Mouse (Mus musculus): Measurements from ENCODE around the gene Otog. TPM values are rescaled to one million over a fixed set of nuclear protein-coding genes. Genes with fewer than 3 reads are reported as not detected.

Otog gene
- 0.68 and 1.1 TPM in 2 replicates for polyA plus RNA-seq (2016; fragmentation: Nextera tagmentation; extraction: Ambion mirVana)

- no peak for ATAC-seq (ENCODE audit: insufficient number of reproducible peaks, insufficient read depth, low FRiP score, low TSS enrichment)
- Histone ChIP-seq H3K27ac (no peak within 1 kb of the TSS), H3K4me2 (replicated peaks) (no peak within 1 kb of the TSS), H3K36me3 (no peaks in the 10 kb centered on the region), H3K4me3 (no peak within 1 kb of the TSS), H3K4me1 (peaks cover 19% of the 10 kb centered on the region), H3K9ac (no peak within 1 kb of the TSS), H3K9me3 (no peaks in the 10 kb centered on the region), H3K27me3 (0 out of 2 replicates have a peak, but pooled peaks cover 4% of the 10 kb centered on the region)
- 43% methylated on average over 2 of the region's 2 CpGs for WGBS
These were observed at the start of gene Otog for GRCm38 (mm10) chr7:46240696-46241095. Gene Otog, plus strand, starts transcription at chr7:46240987.

GRCm38 (mm10) chr7:46195356-46195755 lies 45.4 kb upstream of the Otog start:
- H3K27me3 ChIP-seq = no peaks in the 10 kb centered on the region
- no peaks in the 10 kb centered on the region for H3K9me3 ChIP-seq
- H3K4me2 ChIP-seq (replicated peaks) = no peak overlapping the region
- no peaks in the 10 kb centered on the region for H3K36me3 ChIP-seq
- no peaks in the 10 kb centered on the region for H3K4me1 ChIP-seq
- no peak overlapping the region for H3K27ac ChIP-seq
- no peak overlapping the region for H3K4me3 ChIP-seq
- ATAC-seq (ENCODE audit: insufficient number of reproducible peaks, insufficient read depth, low FRiP score, low TSS enrichment) = no peak
- H3K9ac ChIP-seq = no peak overlapping the region
- 83% methylated on average over 5 of the region's 5 CpGs for WGBS

- no peak overlapping the region for H3K9ac ChIP-seq
- 67% methylated on average over 6 of the region's 6 CpGs for WGBS
- no peak overlapping the region for H3K27ac ChIP-seq
- H3K9me3 ChIP-seq = no peaks in the 10 kb centered on the region
- H3K4me3 ChIP-seq = no peak overlapping the region
- 0 out of 2 replicates have a peak, but pooled peaks cover 7% of the 10 kb centered on the region for H3K4me1 ChIP-seq
- no peak for ATAC-seq (ENCODE audit: insufficient number of reproducible peaks, insufficient read depth, low FRiP score, low TSS enrichment)
- H3K36me3 ChIP-seq = no peaks in the 10 kb centered on the region
- H3K4me2 ChIP-seq (replicated peaks) = no peak overlapping the region
- H3K27me3 ChIP-seq = no peaks in the 10 kb centered on the region
These were observed 40.8 kb upstream of the Otog start for GRCm38 (mm10) chr7:46200021-46200420.

- Histone ChIP-seq H3K27me3 (no peaks in the 10 kb centered on the region), H3K4me2 (replicated peaks) (0 out of 2 replicates have a peak overlapping the region, but pooled peaks have one; percentile 26), H3K27ac (no peak overlapping the region), H3K4me3 (no peak overlapping the region), H3K9ac (0 out of 2 replicates have a peak overlapping the region, but pooled peaks have one; percentile 25), H3K36me3 (no peaks in the 10 kb centered on the region), H3K9me3 (no peaks in the 10 kb centered on the region), H3K4me1 (0 out of 2 replicates have a peak, but pooled peaks cover 7% of the 10 kb centered on the region)
- WGBS = 11% methylated on average over 14 of the region's 14 CpGs
- ATAC-seq (ENCODE audit: insufficient number of reproducible peaks, insufficient read depth, low FRiP score, low TSS enrichment) = no peak; the same call in 1 of the 2 replicates
These were observed 39.1 kb upstream of the Otog start for GRCm38 (mm10) chr7:46201649-46202048.

GRCm38 (mm10) chr7:46204046-46204471 lies 36.7 kb upstream of the Otog start:
- Histone ChIP-seq H3K4me3 (no peak overlapping the region), H3K9me3 (no peaks in the 10 kb centered on the region), H3K4me1 (0 out of 2 replicates have a peak, but pooled peaks cover 7% of the 10 kb centered on the region), H3K9ac (no peak overlapping the region), H3K4me2 (replicated peaks) (no peak overlapping the region), H3K36me3 (no peaks in the 10 kb centered on the region), H3K27me3 (no peaks in the 10 kb centered on the region), H3K27ac (no peak overlapping the region)
- no peak for ATAC-seq (ENCODE audit: insufficient number of reproducible peaks, insufficient read depth, low FRiP score, low TSS enrichment)
- 39% methylated on average over 11 of the region's 11 CpGs for WGBS

GRCm38 (mm10) chr7:46204775-46205174 lies 36.0 kb upstream of the Otog start:
- H3K4me1 ChIP-seq = 0 out of 2 replicates have a peak, but pooled peaks cover 7% of the 10 kb centered on the region
- no peak for ATAC-seq (ENCODE audit: insufficient number of reproducible peaks, insufficient read depth, low FRiP score, low TSS enrichment)
- no peaks in the 10 kb centered on the region for H3K27me3 ChIP-seq
- H3K27ac ChIP-seq = no peak overlapping the region
- H3K4me3 ChIP-seq = no peak overlapping the region
- no peaks in the 10 kb centered on the region for H3K9me3 ChIP-seq
- H3K4me2 ChIP-seq (replicated peaks) = no peak overlapping the region
- H3K9ac ChIP-seq = no peak overlapping the region
- no peaks in the 10 kb centered on the region for H3K36me3 ChIP-seq
- WGBS = 74% methylated on average over 6 of the region's 6 CpGs

GRCm38 (mm10) chr7:46208131-46208530 lies 32.7 kb upstream of the Otog start:
- WGBS = 88% methylated on average over 8 of the region's 8 CpGs
- Histone ChIP-seq H3K4me1 (no peaks in the 10 kb centered on the region), H3K36me3 (no peaks in the 10 kb centered on the region), H3K4me2 (replicated peaks) (no peak overlapping the region), H3K27ac (no peak overlapping the region), H3K9me3 (no peaks in the 10 kb centered on the region), H3K9ac (no peak overlapping the region), H3K27me3 (no peaks in the 10 kb centered on the region), H3K4me3 (no peak overlapping the region)
- no peak for ATAC-seq (ENCODE audit: insufficient number of reproducible peaks, insufficient read depth, low FRiP score, low TSS enrichment)

- 67% methylated on average over 6 of the region's 6 CpGs for WGBS
- Histone ChIP-seq H3K27me3 (no peaks in the 10 kb centered on the region), H3K27ac (no peak overlapping the region), H3K36me3 (no peaks in the 10 kb centered on the region), H3K9me3 (no peaks in the 10 kb centered on the region), H3K4me2 (replicated peaks) (no peak overlapping the region), H3K4me3 (no peak overlapping the region), H3K9ac (no peak overlapping the region), H3K4me1 (no peaks in the 10 kb centered on the region)
- ATAC-seq (ENCODE audit: insufficient number of reproducible peaks, insufficient read depth, low FRiP score, low TSS enrichment) = no peak
These were observed 30.5 kb upstream of the Otog start for GRCm38 (mm10) chr7:46210276-46210675.

GRCm38 (mm10) chr7:46216481-46216880 lies 24.3 kb upstream of the Otog start:
- 41% methylated on average over 2 of the region's 2 CpGs for WGBS
- ATAC-seq (ENCODE audit: insufficient number of reproducible peaks, insufficient read depth, low FRiP score, low TSS enrichment) = no peak
- Histone ChIP-seq H3K27me3 (0 out of 2 replicates have a peak, but pooled peaks cover 4% of the 10 kb centered on the region), H3K9me3 (no peaks in the 10 kb centered on the region), H3K4me3 (no peak overlapping the region), H3K4me2 (replicated peaks) (no peak overlapping the region), H3K4me1 (no peaks in the 10 kb centered on the region; the same call in 1 of the 2 replicates), H3K36me3 (no peaks in the 10 kb centered on the region), H3K9ac (no peak overlapping the region), H3K27ac (no peak overlapping the region)

- ATAC-seq (ENCODE audit: insufficient number of reproducible peaks, insufficient read depth, low FRiP score, low TSS enrichment) = no peak
These were observed 22.4 kb upstream of the Otog start for GRCm38 (mm10) chr7:46218415-46218814.

GRCm38 (mm10) chr7:46220591-46221129 lies 20.1 kb upstream of the Otog start:
- no peaks in the 10 kb centered on the region for H3K9me3 ChIP-seq
- no peaks in the 10 kb centered on the region for H3K36me3 ChIP-seq
- no peak overlapping the region for H3K4me2 ChIP-seq (replicated peaks)
- no peaks in the 10 kb centered on the region; the same call in 1 of the 2 replicates for H3K4me1 ChIP-seq
- H3K9ac ChIP-seq = no peak overlapping the region
- 0 out of 2 replicates have a peak, but pooled peaks cover 4% of the 10 kb centered on the region for H3K27me3 ChIP-seq
- no peak for ATAC-seq (ENCODE audit: insufficient number of reproducible peaks, insufficient read depth, low FRiP score, low TSS enrichment)
- H3K27ac ChIP-seq = no peak overlapping the region
- no peak overlapping the region for H3K4me3 ChIP-seq
- 67% methylated on average over 8 of the region's 8 CpGs for WGBS

More at GRCm38 (mm10) chr7:46218415-46218814, 22.4 kb upstream of the Otog start:
- Histone ChIP-seq H3K27ac (no peak overlapping the region), H3K9me3 (no peaks in the 10 kb centered on the region), H3K4me3 (no peak overlapping the region), H3K36me3 (no peaks in the 10 kb centered on the region), H3K4me1 (no peaks in the 10 kb centered on the region; the same call in 1 of the 2 replicates), H3K4me2 (replicated peaks) (no peak overlapping the region), H3K9ac (no peak overlapping the region), H3K27me3 (0 out of 2 replicates have a peak, but pooled peaks cover 4% of the 10 kb centered on the region)
- WGBS = 14% methylated on average over 11 of the region's 11 CpGs

- Histone ChIP-seq H3K4me2 (replicated peaks) (no peak overlapping the region), H3K27me3 (0 out of 2 replicates have a peak, but pooled peaks cover 4% of the 10 kb centered on the region), H3K9me3 (no peaks in the 10 kb centered on the region), H3K36me3 (no peaks in the 10 kb centered on the region), H3K9ac (no peak overlapping the region), H3K4me3 (no peak overlapping the region), H3K27ac (no peak overlapping the region), H3K4me1 (no peaks in the 10 kb centered on the region)
- no peak for ATAC-seq (ENCODE audit: insufficient number of reproducible peaks, insufficient read depth, low FRiP score, low TSS enrichment)
- WGBS = 31% methylated on average over 7 of the region's 7 CpGs
These were observed 14.5 kb upstream of the Otog start for GRCm38 (mm10) chr7:46226253-46226652.

Data from embryonic facial prominence, embryonic 12.5 days (tissue).